Mouse (Mus musculus) forebrain, embryonic 11.5 days (tissue): Measurements from ENCODE around the gene Hspb11. TPM values are rescaled to one million over a fixed set of nuclear protein-coding genes. Genes with fewer than 3 reads are reported as not detected.

ENCODE experiments used
- ATAC-seq: fragments of 200-750 bp; cut with Nextera tagmentation; replicated peaks from 2 replicates; pipeline ENCODE4 v1.8.0; 2017; ENCODE audit warnings: moderate TSS enrichment; ENCODE audit not compliant: low FRiP score
- DNase-seq: peaks from one replicate; pipeline ENCODE4 v3.0.0-alpha.2; 2017; ENCODE audit warnings: low spot score
- H3K27ac ChIP-seq: fragments of 300-500 bp; sonication (generic); 2 replicates; pipeline ENCODE4 v1.5.1; 2014; ENCODE audit warnings: low read depth, low read length
- H3K27me3 ChIP-seq: fragments of 300-500 bp; sonication (generic); 2 replicates; pipeline ENCODE4 v1.6.1; 2014; ENCODE audit warnings: mild to moderate bottlenecking, low read length, mixed read lengths; ENCODE audit not compliant: control insufficient read depth, insufficient read depth
- H3K36me3 ChIP-seq: fragments of 300-500 bp; sonication (generic); 2 replicates; pipeline ENCODE4 v1.6.1; 2014; ENCODE audit warnings: mild to moderate bottlenecking, low read length, moderate library complexity, mixed read lengths; ENCODE audit not compliant: control insufficient read depth, insufficient read depth
- H3K4me1 ChIP-seq: fragments of 300-500 bp; sonication (generic); replicated peaks from 2 replicates; pipeline ENCODE4 v1.6.1; 2014; ENCODE audit warnings: low read length, mixed read lengths; ENCODE audit not compliant: control insufficient read depth, insufficient read depth
- H3K4me2 ChIP-seq: fragments of 300-500 bp; sonication (generic); 2 replicates; pipeline ENCODE4 v1.6.1; 2014; ENCODE audit warnings: low read depth, mild to moderate bottlenecking, low read length, moderate library complexity, mixed read lengths; ENCODE audit not compliant: severe bottlenecking
- H3K4me3 ChIP-seq: fragments of 300-500 bp; sonication (generic); 2 replicates; pipeline ENCODE4 v1.5.1; 2014; ENCODE audit warnings: low read depth, low read length
- H3K9ac ChIP-seq: fragments of 300-500 bp; sonication (generic); 2 replicates; pipeline ENCODE4 v1.6.1; 2014; ENCODE audit warnings: low read length
- H3K9me3 ChIP-seq: fragments of 300-500 bp; sonication (generic); 2 replicates; pipeline ENCODE4 v1.6.1; 2016; ENCODE audit warnings: low read length, mixed read lengths; ENCODE audit not compliant: control insufficient read depth
- WGBS: fragments of 180-500 bp; shearing (Covaris S2); extraction: QIAGEN DNeasy Blood & Tissue Kit; methylation state at CpG from one replicate; pipeline ENCODE4 v1.1.7; 2014; 5-methylcytosine and 5-hydroxymethylcytosine counted together
- polyA plus RNA-seq: library from polyadenylated mRNA; unstranded; fragments of >200 nt; fragmentation: Nextera tagmentation; extraction: Ambion mirVana; gene quantifications from 2 replicates; pipeline ENCODE4 v1.2.1, GENCODE M21; 2014

The Hspb11 gene
- polyA plus RNA-seq, 1 experiment from 2014 or later, result 27.2 TPM

GRCm38 (mm10) chr4:107274511-107274910, 21.1 kb downstream of the Hspb11 start:
- WGBS, result 93% methylated on average over 5 of the region's 5 CpGs
- H3K4me1 ChIP-seq, result peaks cover 7% of the 10 kb centered on the region; the same call in 1 of the 2 replicates
- H3K27ac ChIP-seq, result no peak overlapping the region
- no peak overlapping the region for H3K4me2 ChIP-seq
- no peak overlapping the region for H3K9ac ChIP-seq
- no peak overlapping the region for H3K4me3 ChIP-seq
- DNase-seq, result no peak
- H3K36me3 ChIP-seq, result no peaks in the 10 kb centered on the region
- H3K27me3 ChIP-seq, result peaks cover 2% of the 10 kb centered on the region; the same call in 1 of the 2 replicates
- ATAC-seq, result no peak
- no peaks in the 10 kb centered on the region for H3K9me3 ChIP-seq

GRCm38 (mm10) chr4:107278188-107278707, 24.9 kb downstream of the Hspb11 start:
- ATAC-seq, result peak; percentile 42; the same call in 1 of the 2 replicates
- H3K4me2 ChIP-seq, result peak overlapping the region; percentile 26; the same call in 1 of the 2 replicates

GRCm38 (mm10) chr4:107280843-107281475, 27.6 kb downstream of the Hspb11 start:
- H3K27me3 ChIP-seq, result peaks cover 4% of the 10 kb centered on the region
- H3K9me3 ChIP-seq, result no peaks in the 10 kb centered on the region
- H3K4me2 ChIP-seq, result no peak overlapping the region
- ATAC-seq, result no peak
- no peak for DNase-seq
- H3K9ac ChIP-seq, result no peak overlapping the region
- H3K36me3 ChIP-seq, result no peaks in the 10 kb centered on the region
- no peak overlapping the region for H3K4me3 ChIP-seq
- H3K4me1 ChIP-seq, result peaks cover 7% of the 10 kb centered on the region; the same call in 1 of the 2 replicates
- WGBS, result 76% methylated on average over 7 of the region's 7 CpGs
- H3K27ac ChIP-seq, result no peak overlapping the region

More at GRCm38 (mm10) chr4:107278188-107278707, 24.9 kb downstream of the Hspb11 start:
- Histone ChIP-seq H3K4me3 (no peak overlapping the region), H3K9me3 (no peaks in the 10 kb centered on the region), H3K9ac (no peak overlapping the region), H3K4me1 (peaks cover 7% of the 10 kb centered on the region; the same call in 1 of the 2 replicates), H3K27ac (0 out of 2 replicates have a peak overlapping the region, but pooled peaks have one; percentile 12), H3K27me3 (peaks cover 4% of the 10 kb centered on the region), H3K36me3 (no peaks in the 10 kb centered on the region)
- 10% methylated on average over 8 of the region's 8 CpGs for WGBS
- DNase-seq, result no peak

GRCm38 (mm10) chr4:107285446-107286200, 32.2 kb downstream of the Hspb11 start:
- Histone ChIP-seq H3K27ac (no peak overlapping the region), H3K9ac (no peak overlapping the region), H3K36me3 (no peaks in the 10 kb centered on the region), H3K4me1 (no peaks in the 10 kb centered on the region), H3K4me3 (no peak overlapping the region), H3K9me3 (no peaks in the 10 kb centered on the region), H3K27me3 (no peaks in the 10 kb centered on the region), H3K4me2 (no peak overlapping the region)
- DNase-seq (no peak), ATAC-seq (no peak)
- 85% methylated on average over 3 of the region's 3 CpGs for WGBS

- WGBS, result 95% methylated on average over 8 of the region's 8 CpGs
Observed at GRCm38 (mm10) chr4:107286386-107286785, 33.0 kb downstream of the Hspb11 start.

GRCm38 (mm10) chr4:107287517-107287916, 34.1 kb downstream of the Hspb11 start:
- DNase-seq (no peak), ATAC-seq (no peak)
- H3K4me1 ChIP-seq, result no peaks in the 10 kb centered on the region
- H3K27ac ChIP-seq, result no peak overlapping the region
- 79% methylated on average over 2 of the region's 2 CpGs for WGBS
- no peaks in the 10 kb centered on the region for H3K36me3 ChIP-seq
- H3K9me3 ChIP-seq, result no peaks in the 10 kb centered on the region
- H3K27me3 ChIP-seq, result no peaks in the 10 kb centered on the region
- no peak overlapping the region for H3K9ac ChIP-seq
- no peak overlapping the region for H3K4me2 ChIP-seq
- H3K4me3 ChIP-seq, result no peak overlapping the region

More at GRCm38 (mm10) chr4:107286386-107286785, 33.0 kb downstream of the Hspb11 start:
- H3K9ac ChIP-seq, result no peak overlapping the region
- no peak overlapping the region for H3K4me2 ChIP-seq
- ATAC-seq (no peak), DNase-seq (no peak)
- no peaks in the 10 kb centered on the region for H3K36me3 ChIP-seq
- H3K4me1 ChIP-seq, result no peaks in the 10 kb centered on the region
- no peak overlapping the region for H3K27ac ChIP-seq
- no peaks in the 10 kb centered on the region for H3K27me3 ChIP-seq
- no peak overlapping the region for H3K4me3 ChIP-seq
- H3K9me3 ChIP-seq, result no peaks in the 10 kb centered on the region

GRCm38 (mm10) chr4:107291611-107292272, 38.3 kb downstream of the Hspb11 start:
- no peak for ATAC-seq

GRCm38 (mm10) chr4:107292273-107292662, 38.9 kb downstream of the Hspb11 start:
- no peaks in the 10 kb centered on the region for H3K36me3 ChIP-seq
- no peaks in the 10 kb centered on the region for H3K9me3 ChIP-seq
- DNase-seq, result no peak
- no peaks in the 10 kb centered on the region for H3K27me3 ChIP-seq
- ATAC-seq, result no peak
- 77% methylated on average over 4 of the region's 4 CpGs for WGBS
- no peak overlapping the region for H3K4me3 ChIP-seq
- no peak overlapping the region for H3K9ac ChIP-seq
- no peak overlapping the region for H3K27ac ChIP-seq
- H3K4me2 ChIP-seq, result no peak overlapping the region
- H3K4me1 ChIP-seq, result no peaks in the 10 kb centered on the region

More at GRCm38 (mm10) chr4:107291611-107292272, 38.3 kb downstream of the Hspb11 start:
- no peak overlapping the region for H3K4me3 ChIP-seq
- no peaks in the 10 kb centered on the region for H3K36me3 ChIP-seq
- H3K27me3 ChIP-seq, result no peaks in the 10 kb centered on the region
- H3K9me3 ChIP-seq, result no peaks in the 10 kb centered on the region
- no peak overlapping the region for H3K9ac ChIP-seq
- DNase-seq, result no peak
- no peaks in the 10 kb centered on the region for H3K4me1 ChIP-seq
- WGBS, result 93% methylated on average over 7 of the region's 7 CpGs
- no peak overlapping the region for H3K27ac ChIP-seq
- no peak overlapping the region for H3K4me2 ChIP-seq
